Mouse (Mus musculus): ENCODE results near the gene Srsf9.
"Not testable (repeated sequence)": the region's sequence is repeated elsewhere in the genome, so short reads cannot be mapped to it uniquely, and the experiment has no call there.

Gene Srsf9

DNA sequence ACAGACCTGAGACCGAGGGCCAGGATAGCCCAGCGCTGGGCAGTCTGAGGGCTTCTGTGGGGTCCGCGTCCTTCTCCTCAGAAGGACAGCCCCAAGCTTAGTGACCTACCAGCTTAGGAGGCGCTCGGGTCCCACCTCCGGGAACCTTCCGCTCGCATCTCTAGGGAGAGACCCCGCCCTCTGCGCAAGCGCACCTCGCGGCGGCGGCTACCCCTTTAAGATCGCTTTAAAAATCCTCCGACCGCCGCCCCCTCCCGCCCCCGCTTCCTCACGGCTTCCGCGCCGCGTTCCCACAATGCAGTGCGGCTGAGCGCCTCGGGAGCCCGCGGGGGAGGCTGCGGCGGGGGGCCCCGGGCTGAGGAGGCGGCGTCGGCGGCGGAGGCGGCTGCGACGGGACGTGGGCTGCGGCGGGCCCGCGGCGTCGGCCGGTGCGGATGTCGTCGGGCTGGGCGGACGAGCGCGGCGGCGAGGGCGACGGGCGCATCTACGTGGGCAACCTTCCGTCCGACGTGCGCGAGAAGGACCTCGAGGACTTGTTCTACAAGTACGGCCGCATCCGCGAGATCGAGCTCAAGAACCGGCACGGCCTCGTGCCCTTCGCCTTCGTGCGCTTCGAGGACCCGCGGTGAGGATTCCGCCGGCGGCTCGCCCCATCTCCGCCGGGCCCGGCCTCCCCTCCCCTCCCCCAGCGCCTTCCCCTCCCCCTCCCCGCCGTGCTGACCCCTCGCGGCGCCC lies at the start of gene Srsf9:
Srsf9 (plus strand) TSS at position 303 of the 735 bp plus-strand sequence.
- peak; percentile 95 for DNase-seq (ENCODE audit: low read depth, low spot score)

DNA sequence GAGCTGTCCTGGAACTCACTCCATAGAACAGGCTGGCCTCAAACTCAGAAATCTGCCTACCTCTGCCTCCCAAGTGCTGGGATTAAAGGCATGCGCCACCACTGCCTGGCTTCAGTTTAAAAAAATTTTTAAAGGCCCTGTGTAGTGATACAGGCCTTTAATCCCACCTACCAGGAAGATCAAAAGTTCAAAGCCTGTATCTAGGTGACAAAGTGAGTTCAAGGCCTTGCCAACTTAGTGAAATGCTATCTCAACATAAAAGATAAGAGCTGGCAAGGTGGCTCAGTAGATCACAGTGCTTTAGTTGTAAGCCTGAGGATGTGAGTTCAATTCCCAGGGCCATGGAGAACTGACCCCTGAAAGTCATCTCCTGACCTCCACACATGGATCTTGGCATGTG lies 48.9 kb upstream of the Srsf9 start:
- no peak for DNase-seq (ENCODE audit: low read depth, low spot score)

GRCm38 (mm10) chr5:115278785-115279184 lies 48.2 kb upstream of the Srsf9 start:
- DNase-seq (ENCODE audit: low read depth, low spot score), result no peak

DNA sequence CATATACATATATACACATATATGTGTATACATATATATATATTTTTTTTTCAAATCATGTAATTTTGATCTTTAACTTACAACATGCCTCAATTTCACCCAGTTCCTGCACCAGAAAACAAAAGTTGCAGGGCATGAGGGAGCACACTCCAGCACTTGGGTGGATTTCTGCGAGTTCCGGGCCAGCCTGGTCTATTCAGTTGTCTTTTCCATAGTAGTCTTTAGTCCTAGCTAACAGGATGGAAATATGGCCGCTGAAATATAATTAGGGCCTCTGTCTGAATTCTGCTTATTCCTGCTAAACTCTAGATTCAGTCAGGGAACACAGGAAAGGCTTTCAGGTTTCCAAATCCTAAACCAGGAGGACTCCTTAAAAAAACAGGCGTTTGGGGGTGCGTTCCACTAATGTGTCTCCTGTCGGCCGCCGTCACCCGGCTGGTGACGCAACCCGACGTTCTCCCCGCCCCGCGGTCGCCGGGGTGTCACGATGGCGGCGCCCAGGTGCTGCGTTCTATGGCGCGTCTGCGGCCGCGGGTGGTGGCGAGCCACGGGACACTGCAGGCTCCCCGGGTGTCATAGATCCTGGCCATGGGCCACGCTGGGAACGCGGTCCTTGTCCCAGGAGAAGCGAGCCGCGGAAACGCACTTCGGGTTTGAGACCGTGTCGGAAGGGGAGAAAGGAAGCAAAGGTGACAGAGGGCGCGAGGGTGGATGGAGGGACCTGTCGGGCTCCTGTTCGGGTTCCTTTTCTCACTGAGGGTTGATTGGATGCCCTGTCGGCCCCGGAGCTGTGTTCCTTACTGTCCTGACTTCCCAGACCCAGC lies 47.5 kb upstream of the Srsf9 start, which contains the start of gene Coq5:
Coq5 (plus strand) TSS at position 441 of the 824 bp plus-strand sequence.
- peak; percentile 71 for DNase-seq (ENCODE audit: low read depth, low spot score)

DNA sequence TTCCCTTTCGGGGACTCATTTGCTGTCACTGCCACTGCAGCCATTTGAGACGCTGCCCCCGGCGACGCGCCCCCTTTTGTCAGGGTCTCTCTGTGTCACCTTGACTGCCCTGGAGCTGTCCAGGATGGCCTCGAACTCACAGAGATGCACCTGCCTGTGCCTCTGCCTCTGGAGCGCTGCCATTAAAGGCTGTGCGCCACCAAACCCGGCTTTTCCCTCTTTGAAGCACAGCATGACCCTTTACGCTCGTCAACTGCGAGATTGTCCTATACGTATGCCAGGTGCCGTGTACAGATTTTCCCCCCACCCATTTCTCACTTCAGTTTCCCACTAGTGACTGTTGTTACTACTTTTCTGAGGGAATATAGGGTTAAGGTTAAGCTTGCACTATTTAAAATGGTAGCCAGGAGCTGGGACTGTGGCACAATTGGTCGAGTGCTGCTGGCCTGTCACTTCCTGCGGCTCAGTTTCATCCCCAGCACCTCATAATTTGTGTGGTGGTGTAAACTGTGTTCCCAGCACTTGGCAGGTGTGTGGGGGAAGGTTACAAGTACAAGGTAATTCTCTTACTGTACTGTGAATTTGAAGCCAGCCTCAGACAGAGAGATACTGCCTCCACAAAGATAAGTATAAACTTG lies 46.8 kb upstream of the Srsf9 start:
- no peak for DNase-seq (ENCODE audit: low read depth, low spot score)

GRCm38 (mm10) chr5:115284735-115285134 lies 42.2 kb upstream of the Srsf9 start:
- DNase-seq (ENCODE audit: low read depth, low spot score), result no peak

GRCm38 (mm10) chr5:115294173-115294572 lies 32.8 kb upstream of the Srsf9 start:
- DNase-seq (ENCODE audit: low read depth, low spot score), result no peak

DNA sequence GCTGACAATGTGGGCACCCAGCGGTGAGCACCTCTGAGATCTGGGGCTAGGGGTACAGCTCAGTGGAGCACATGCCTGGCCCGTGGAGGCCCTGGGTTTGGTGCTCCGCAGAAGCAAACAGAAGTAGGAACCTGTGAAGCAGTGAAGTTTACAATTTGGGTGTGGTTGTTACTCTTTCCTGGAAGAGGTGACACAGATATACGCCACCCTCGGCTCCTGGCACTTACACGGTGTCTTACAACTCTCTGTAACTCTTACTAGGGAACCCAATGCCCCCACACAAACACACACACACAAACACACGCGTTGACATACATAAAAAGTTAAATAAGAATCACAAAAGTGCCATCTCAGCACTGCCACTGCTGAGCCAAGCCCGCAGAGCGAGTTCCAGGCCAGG lies 30.6 kb upstream of the Srsf9 start:
- no peak for DNase-seq (ENCODE audit: low read depth, low spot score)

DNA sequence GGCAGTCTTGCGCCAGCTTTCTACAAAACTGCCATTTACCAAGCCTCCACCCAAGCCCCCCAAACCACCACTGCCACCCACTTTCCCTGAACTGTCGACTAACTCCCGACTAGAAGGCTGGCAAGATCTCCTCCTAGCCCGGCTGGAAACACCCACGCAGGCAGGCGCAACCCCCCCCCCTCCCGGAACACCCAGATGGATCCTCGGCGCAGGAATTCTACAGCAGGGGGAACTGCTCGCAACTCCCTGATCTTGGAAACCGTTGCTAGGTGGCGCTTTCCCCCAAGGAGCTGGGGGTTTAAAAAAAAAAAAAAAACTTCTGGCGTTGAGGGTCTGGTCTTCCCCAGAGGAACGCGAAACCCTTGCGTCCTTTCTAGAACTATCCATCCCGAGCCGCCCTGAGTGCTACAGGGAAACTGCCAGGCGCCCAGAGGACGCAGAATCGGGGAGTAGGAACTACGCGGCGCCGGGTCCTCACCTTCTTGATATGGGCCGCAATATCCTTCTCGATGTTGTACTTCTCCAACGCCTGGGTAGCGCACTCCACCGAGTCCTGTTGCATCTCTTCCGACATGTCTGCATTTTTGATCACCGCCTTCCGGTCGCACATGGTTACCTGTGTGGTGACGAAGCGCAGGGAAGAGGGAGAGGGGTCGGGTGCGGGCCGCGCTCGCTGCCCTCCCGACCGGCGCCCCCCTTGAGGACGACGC lies 26.8 kb upstream of the Srsf9 start:
- DNase-seq (ENCODE audit: low read depth, low spot score), result peak; percentile 81

DNA sequence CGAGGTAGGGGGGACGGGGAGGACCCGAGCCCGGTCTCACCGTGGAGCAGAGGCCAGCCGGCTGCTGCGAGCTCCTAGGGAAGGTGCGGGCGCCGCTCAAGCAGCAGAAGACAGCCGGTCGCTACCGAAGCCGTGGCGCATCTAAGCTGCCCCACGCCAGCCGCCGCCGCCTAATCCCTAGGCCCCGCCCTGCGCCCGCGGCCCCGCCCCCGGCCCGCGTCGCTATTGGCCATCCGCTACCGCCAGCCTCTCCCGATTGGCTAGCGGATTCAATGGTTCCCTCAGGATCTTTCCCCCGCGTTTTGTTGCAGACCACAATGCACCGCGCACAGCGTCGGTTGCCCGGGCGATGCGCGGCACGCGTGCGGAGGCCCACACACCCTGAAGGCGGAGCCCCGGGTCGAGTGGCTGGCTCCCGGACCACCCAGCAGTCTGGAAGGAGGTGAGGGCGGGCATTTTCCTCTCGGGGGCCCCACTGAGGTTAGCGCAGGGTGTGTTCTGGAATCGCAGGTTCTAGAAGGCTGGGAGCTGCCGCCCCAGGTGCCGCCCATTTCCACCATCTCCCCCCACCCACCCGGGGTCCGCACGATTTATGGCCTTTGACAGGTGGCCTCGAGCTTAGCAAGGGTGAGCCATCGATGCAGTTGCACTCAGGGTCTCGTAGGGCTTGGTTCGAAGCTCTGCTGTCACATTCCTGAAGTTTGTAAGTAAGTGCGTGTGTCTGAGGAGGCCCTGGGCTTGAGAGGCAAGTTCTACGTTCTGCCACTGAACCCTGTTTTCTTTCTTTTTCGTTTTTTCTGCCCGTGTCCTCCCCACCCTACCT lies 26.0 kb upstream of the Srsf9 start, which contains the start of gene Dynll1:
Dynll1 (minus strand) TSS at position 208 of the 823 bp plus-strand sequence.
- DNase-seq (ENCODE audit: low read depth, low spot score), result peak; percentile 100

DNA sequence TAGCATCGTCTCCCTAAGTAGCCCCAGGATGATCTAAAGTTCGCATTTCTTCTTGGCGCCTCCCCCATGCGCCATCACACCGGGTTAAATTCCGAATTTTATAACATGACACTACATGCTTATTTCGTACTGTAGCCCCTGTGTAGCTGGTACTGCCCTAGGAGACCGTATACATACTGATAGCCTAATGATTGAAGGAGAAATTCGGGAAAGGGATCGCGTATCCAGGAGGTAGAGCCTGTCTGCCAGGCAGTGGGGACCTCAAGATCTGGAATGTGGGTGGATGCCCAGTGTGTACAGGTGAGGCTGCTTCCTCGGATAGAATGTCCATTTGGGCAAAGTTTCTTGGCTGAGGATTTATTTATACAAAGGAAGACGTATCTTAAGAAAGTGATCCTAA lies 25.4 kb upstream of the Srsf9 start:
- DNase-seq (ENCODE audit: low read depth, low spot score), result no peak

DNA sequence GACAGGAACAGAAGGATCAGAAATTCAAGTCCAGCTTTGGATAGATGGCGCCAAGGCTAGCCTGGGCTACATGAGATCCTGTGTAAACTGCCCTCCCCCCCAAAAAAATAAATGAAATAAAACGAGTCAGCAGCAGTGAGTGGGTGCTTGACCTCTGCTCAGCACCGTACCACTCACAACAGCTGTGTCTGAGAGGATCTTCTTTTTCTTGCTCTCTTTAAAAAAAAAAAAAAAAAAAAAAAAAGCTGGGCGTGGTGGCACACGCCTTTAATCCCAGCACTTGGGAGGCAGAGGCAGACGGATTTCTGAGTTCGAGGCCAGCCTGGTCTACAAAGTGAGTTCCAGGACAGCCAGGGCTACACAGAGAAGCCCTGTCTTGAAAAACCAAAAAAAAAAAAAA lies 24.8 kb upstream of the Srsf9 start:
- DNase-seq (ENCODE audit: low read depth, low spot score), result not testable (repeated sequence)

DNA sequence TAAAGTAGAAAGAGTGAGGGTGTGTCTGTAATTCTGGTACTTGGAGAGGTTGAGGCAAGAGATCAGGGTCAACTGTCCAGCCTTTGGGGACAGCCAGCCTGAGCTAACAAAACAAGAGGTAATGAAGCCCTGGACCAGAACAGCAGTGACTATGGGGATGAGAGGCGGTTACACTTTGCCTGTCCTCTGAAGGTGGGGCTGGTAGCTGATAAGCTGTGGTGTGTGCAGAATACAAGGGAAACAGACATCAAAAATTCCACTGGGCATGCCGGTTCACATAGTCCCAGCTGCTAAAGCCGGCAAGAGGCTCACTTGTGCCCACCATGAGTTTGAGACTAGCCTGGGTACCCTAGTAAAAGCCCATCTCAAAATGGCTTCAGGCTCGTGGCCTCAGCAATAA lies 14.6 kb upstream of the Srsf9 start:
- no peak for DNase-seq (ENCODE audit: low read depth, low spot score)

GRCm38 (mm10) chr5:115312816-115313667 lies 13.9 kb upstream of the Srsf9 start:
- DNase-seq (ENCODE audit: low read depth, low spot score), result no peak

- no peak for DNase-seq (ENCODE audit: low read depth, low spot score)
Observed at GRCm38 (mm10) chr5:115313668-115313943, 13.4 kb upstream of the Srsf9 start.

DNA sequence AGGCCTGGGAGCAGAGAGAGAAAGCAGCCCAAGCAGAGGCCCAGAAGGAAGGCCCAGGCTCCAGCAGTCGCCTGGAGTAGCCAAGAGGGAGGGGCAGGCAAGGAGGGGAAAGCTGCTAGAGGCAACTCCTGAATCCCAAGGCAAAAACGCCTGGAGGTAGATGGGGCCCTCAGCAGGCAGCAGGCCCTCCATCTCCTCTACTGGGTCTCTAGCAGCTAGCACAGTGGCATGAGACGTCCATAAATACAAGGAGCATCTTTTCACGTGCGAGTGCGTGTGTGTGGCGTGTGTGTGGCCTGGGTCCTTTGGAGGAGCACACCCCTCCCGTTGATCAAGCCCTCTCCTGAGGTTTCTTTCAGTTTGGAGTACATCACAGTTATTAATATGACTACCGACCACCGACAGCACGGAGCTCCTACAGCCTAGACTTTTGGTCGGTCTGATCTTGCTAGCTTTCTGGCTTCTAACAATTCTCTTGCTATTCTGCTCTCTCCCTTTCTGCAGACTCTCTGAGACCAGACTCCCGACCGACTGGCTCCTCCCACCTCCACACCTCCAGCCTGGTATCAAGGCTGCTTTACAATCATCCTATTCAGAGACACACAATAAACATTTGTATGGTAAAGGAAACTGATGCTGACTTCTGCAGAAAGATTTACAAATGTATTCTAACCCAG lies 9.9 kb upstream of the Srsf9 start:
- no peak for DNase-seq (ENCODE audit: low read depth, low spot score)

DNA sequence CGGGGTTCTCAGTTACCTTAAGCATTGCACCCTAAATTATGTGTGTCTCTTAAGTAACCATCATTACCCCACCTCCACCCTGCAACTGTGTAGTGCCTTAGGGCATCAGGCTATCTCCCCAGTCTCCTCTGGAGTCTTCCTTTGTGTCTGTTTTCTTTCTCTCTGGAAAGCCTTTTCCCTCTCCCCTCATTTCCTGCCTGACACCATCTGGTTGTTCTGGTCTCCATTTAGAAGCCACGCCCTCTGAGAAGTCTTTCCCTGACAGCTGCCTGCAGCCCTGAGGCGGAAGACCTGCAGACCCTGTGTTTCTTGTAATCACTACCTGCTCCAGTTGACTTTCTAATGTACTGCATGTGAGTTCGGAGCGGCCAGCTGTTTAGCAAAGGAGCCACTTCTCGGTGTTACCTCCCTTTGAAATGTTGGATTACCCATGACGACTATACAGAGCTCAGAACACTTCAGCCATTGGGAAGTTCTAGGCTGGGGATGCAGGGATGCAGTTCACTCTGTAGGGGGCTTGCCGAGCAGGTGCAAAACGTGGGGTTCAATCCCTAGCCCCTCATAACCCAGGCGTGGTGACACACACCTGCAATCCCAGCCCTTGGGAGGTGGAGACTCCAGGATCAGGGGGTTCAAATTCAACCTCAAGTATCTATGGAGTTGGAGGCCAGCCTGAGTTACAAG lies 9.2 kb upstream of the Srsf9 start:
- peak; percentile 75 for DNase-seq (ENCODE audit: low read depth, low spot score)

GRCm38 (mm10) chr5:115319004-115319940 lies 7.7 kb upstream of the Srsf9 start:
- peak; percentile 82 for DNase-seq (ENCODE audit: low read depth, low spot score)
